Mouse (Mus musculus): ENCODE measurements at regions not wholly inside any gene's neighbourhood (a gene's known extent, or its start where the extent isn't known, plus 50 kb on each side); places are given as distances from the start of the nearest gene placed in this dataset.

GRCm38 (mm10) chr2:101416702-101417101, 207.8 kb upstream of the Rag2 start:
- no peak for TF ChIP-seq GATA4 (IDR thresholded peaks at IDR 0.05; ENCODE audit: insufficient replicate concordance, low read length)

GRCm38 (mm10) chr2:101433141-101433895, 191.2 kb upstream of the Rag2 start:
- no peak for TF ChIP-seq GATA4 (IDR thresholded peaks at IDR 0.05; ENCODE audit: insufficient replicate concordance, low read length)

- no peak for TF ChIP-seq GATA4 (IDR thresholded peaks at IDR 0.05; ENCODE audit: insufficient replicate concordance, low read length)
Observed at GRCm38 (mm10) chr2:101440231-101440630, 184.3 kb upstream of the Rag2 start.

- TF ChIP-seq GATA4 (IDR thresholded peaks at IDR 0.05; ENCODE audit: insufficient replicate concordance, low read length), result no peak
Observed at GRCm38 (mm10) chr2:101441081-101441630, 183.4 kb upstream of the Rag2 start.

GRCm38 (mm10) chr2:101455591-101455990, 168.9 kb upstream of the Rag2 start:
- TF ChIP-seq GATA4 (IDR thresholded peaks at IDR 0.05; ENCODE audit: insufficient replicate concordance, low read length), result no peak

- no peak for TF ChIP-seq GATA4 (IDR thresholded peaks at IDR 0.05; ENCODE audit: insufficient replicate concordance, low read length)
Observed at GRCm38 (mm10) chr2:101458959-101459358, 165.6 kb upstream of the Rag2 start.

GRCm38 (mm10) chr2:101462450-101462849, 162.1 kb upstream of the Rag2 start:
- no peak for TF ChIP-seq GATA4 (IDR thresholded peaks at IDR 0.05; ENCODE audit: insufficient replicate concordance, low read length)

GRCm38 (mm10) chr2:101464291-101465140, 160.0 kb upstream of the Rag2 start:
- no peak for TF ChIP-seq GATA4 (IDR thresholded peaks at IDR 0.05; ENCODE audit: insufficient replicate concordance, low read length)

GRCm38 (mm10) chr2:101470569-101471100, 153.9 kb upstream of the Rag2 start:
- no peak for TF ChIP-seq GATA4 (IDR thresholded peaks at IDR 0.05; ENCODE audit: insufficient replicate concordance, low read length)

- peak; percentile 57; the same call in 1 of the 2 replicates for TF ChIP-seq GATA4 (IDR thresholded peaks at IDR 0.05; ENCODE audit: insufficient replicate concordance, low read length)
Observed at GRCm38 (mm10) chr2:101472449-101473115, 151.9 kb upstream of the Rag2 start.

- no peak for TF ChIP-seq GATA4 (IDR thresholded peaks at IDR 0.05; ENCODE audit: insufficient replicate concordance, low read length)
Observed at GRCm38 (mm10) chr2:101473116-101473485, 151.4 kb upstream of the Rag2 start.

GRCm38 (mm10) chr2:101476862-101477261, 147.7 kb upstream of the Rag2 start:
- TF ChIP-seq GATA4 (IDR thresholded peaks at IDR 0.05; ENCODE audit: insufficient replicate concordance, low read length), result no peak

GRCm38 (mm10) chr2:101490207-101490606, 134.3 kb upstream of the Rag2 start:
- no peak for TF ChIP-seq GATA4 (IDR thresholded peaks at IDR 0.05; ENCODE audit: insufficient replicate concordance, low read length)

GRCm38 (mm10) chr2:101491762-101492161, 132.8 kb upstream of the Rag2 start:
- no peak for TF ChIP-seq GATA4 (IDR thresholded peaks at IDR 0.05; ENCODE audit: insufficient replicate concordance, low read length)

GRCm38 (mm10) chr2:101508116-101508515, 116.4 kb upstream of the Rag2 start:
- no peak for TF ChIP-seq GATA4 (IDR thresholded peaks at IDR 0.05; ENCODE audit: insufficient replicate concordance, low read length)
